Comparison of ENCODE assay signal across 11 mouse cellular contexts in genomic region chr3:81377466-81377865, GRCm38 (mm10).
DNase-seq lines count a peak whose midpoint lies in the region; ATAC-seq and TF ChIP-seq lines count a peak whose summit lies in the region.
"Had no signal": no experiment of that assay in that cellular context is flagged by ENCODE, and none has a peak within 500 bp of the region (broad histone marks: within the 10 kb centered on the region; RNA-seq: fewer than 3 reads in every experiment).

No protein-coding gene starts in this region.

- TF ChIP-seq POLR2A in embryonic fibroblast, embryonic 13.5 days (IDR thresholded peaks at IDR 0.05; ENCODE audit: low read depth, low read length): no peak

- intact Hi-C loops in heart, postnatal 36 days (cut with DNase I): no loop called here

- 11% methylated on average over 3 of the region's 3 CpGs for WGBS in heart, embryonic 15.5 days

- no peaks in the 10 kb centered on the region for H3K36me3 ChIP-seq in heart, embryonic 15.5 days
- H3K36me3 ChIP-seq: forebrain, embryonic 15.5 days had no signal

- H3K9ac ChIP-seq in heart, embryonic 15.5 days: no peak overlapping the region
- H3K9ac ChIP-seq: forebrain, embryonic 15.5 days had no signal

- no peak for DNase-seq in heart, postnatal 36 days
- DNase-seq in right cerebral cortex, adult 18-20 months: peak; percentile 3
- no peak for DNase-seq in right cerebral cortex, postnatal 25 days
- peak; percentile 6 for DNase-seq in telencephalon, adult 2 months (ENCODE audit: low read depth, low spot score)
- no peak for DNase-seq in adrenal gland, postnatal 4 days (ENCODE audit: low spot score in 2 of 2)
- DNase-seq in ovary, postnatal 14 days (ENCODE audit: low spot score): no peak
- DNase-seq: left cerebral cortex, postnatal 4 days; thymus, postnatal 4 days had no signal

- H3K27ac ChIP-seq in heart, embryonic 15.5 days: peak overlapping the region; percentile 9; the same call in 1 of the 2 replicates
- peak overlapping the region; percentile 83 for H3K27ac ChIP-seq in embryonic fibroblast, embryonic 13.5 days (ENCODE audit: insufficient read depth, low read length)
- H3K27ac ChIP-seq: forebrain, embryonic 15.5 days had no signal

- H3K4me3 ChIP-seq in heart, embryonic 15.5 days: no peak overlapping the region
- no peak overlapping the region for H3K4me3 ChIP-seq in embryonic fibroblast, embryonic 13.5 days (ENCODE audit: insufficient read depth, low read length)
- H3K4me3 ChIP-seq: forebrain, embryonic 15.5 days had no signal

- H3K9me3 ChIP-seq in heart, embryonic 15.5 days (replicated peaks): no peaks in the 10 kb centered on the region
- H3K9me3 ChIP-seq: forebrain, embryonic 15.5 days had no signal

- H3K4me1 ChIP-seq in heart, embryonic 15.5 days (replicated peaks): peaks cover 8% of the 10 kb centered on the region
- peaks cover 5% of the 10 kb centered on the region; the same call in 1 of the 2 replicates for H3K4me1 ChIP-seq in embryonic fibroblast, embryonic 13.5 days (ENCODE audit: control insufficient read depth, insufficient read depth, low read length)
- H3K4me1 ChIP-seq: forebrain, embryonic 15.5 days had no signal

- H3K4me2 ChIP-seq in heart, embryonic 15.5 days: no peak overlapping the region
- H3K4me2 ChIP-seq: forebrain, embryonic 15.5 days had no signal

- no peaks in the 10 kb centered on the region for H3K27me3 ChIP-seq in heart, embryonic 15.5 days
- H3K27me3 ChIP-seq: forebrain, embryonic 15.5 days had no signal

- no peak for ATAC-seq in heart, embryonic 15.5 days (replicated peaks; ENCODE audit: insufficient number of reproducible peaks, insufficient read depth, low FRiP score, low read depth)
- ATAC-seq: forebrain, embryonic 15.5 days had no signal

- no peak for TF ChIP-seq CTCF in embryonic fibroblast, embryonic 13.5 days (IDR thresholded peaks at IDR 0.05; ENCODE audit: borderline replicate concordance, insufficient read depth, low read length)

Comparison
In these comparisons a context has a peak if more than half of its experiments do, and no peak if none do; other contexts are left out.
1. DNase-seq: peak in right cerebral cortex, adult 18-20 months (single experiment) and telencephalon, adult 2 months (single experiment); none in heart, postnatal 36 days (0 of 2), right cerebral cortex, postnatal 25 days (single experiment), adrenal gland, postnatal 4 days (0 of 2) and ovary, postnatal 14 days (single experiment).